Mouse (Mus musculus) 3T3-L1 (cell line): ENCODE data around the gene Fam43a.
A peak's percentile ranks its signal among the peaks of the same experiment; 100 is the strongest.

ENCODE experiments used
- DNase-seq: peaks from one replicate; pipeline ENCODE4 v3.0.0-alpha.2; 2015; ENCODE audit warnings: low read depth, low spot score

The Fam43a gene

DNA sequence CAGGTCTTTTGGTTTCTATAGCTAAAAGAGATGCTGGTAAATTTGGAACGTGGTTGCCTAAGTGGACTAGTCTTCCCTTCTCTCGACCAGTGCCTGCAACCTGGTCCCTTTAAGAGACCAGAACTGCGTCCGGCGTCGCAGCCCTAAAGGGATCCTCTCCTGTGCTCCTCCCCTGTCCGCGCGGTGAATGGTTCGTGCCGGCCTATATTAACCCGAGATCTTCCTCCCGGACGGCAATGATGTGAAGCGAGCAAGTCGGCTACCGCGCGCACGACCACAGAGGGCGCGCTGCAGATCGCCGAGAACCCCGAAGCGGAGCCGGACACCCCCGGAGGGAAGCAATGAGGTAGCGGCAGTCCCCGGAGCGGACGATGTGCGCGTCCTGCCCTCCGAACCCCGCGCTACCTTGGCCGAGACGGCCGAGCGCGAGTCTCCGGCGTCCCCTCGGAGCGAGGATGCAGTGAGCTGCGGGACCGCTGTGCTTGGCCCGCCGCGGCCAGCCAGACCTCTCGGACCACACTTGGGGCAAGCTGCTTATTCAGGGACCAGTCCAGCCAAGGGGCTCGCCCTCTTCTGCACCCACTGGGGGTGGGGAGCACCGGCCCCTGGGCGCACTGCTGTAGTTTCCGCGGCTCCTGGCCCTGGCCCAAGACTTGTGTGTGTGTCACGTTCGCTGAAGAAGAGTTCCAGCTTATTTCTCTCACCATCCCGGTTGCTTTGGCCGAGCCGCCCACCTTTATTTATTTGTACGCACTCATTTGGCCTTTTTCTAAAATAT, at the start of gene Fam43a:
Fam43a (plus strand) TSS at position 233 of the 778 bp plus-strand sequence.
- peak; percentile 96 for DNase-seq

DNA sequence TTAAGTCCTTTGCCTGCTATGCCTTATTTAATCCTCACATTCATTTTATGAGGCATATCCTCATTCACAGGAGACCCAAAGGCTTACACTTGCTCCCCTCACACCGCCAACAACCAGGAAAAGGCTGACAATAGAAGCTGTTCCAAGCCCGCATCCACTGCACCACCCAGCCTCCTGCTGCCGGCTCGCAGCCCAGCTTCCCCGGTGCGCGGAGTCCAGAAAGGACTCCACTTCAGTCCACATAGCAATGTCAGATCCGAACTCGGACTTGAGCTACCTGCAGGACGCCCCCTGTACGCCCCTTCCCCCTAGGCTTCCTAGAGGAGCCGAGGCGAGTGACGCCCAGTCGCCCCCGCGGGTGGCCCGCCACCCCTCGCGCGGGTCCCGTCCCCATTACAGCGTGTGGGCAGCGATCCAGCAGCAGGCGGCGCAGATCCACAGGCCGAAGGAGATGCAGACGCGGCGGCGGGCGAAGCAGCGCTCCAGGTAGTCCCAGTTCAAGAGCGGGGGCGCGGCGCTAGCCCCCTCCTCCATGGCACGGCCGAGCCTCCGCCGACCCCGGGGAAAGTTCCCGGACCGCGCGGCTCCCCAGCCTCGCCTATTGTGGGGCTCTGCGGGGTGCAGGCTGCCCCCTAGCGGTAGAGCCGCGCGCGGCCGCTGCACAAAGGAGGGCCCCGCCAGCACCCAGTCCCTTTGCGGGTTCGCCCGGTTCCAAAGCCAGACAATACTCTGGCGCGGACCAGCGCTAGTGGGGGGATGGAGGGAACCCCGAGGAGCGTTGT, 49.4 kb upstream of the Fam43a start:
- peak; percentile 67 for DNase-seq

DNA sequence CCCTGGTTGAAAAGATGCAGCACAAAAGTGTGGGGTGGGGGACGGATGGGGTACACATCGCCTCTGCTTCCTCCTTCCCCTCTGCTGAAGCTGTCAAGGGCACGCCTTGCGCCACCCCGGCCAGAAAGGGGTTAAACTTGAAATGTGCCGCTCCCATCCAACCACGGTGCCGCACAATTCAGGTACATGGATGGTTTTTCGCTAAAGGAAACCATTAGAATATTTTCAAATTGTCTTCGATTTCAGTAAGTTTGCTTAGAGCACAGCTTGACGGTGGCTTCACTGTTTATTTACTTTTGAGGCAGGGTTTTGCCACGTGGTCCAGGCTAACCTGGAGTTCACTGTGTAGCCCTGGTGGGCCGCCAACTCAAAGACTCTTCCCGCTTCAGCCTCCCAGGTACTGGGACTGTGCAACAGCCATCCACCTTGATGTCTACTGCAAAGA, 48.8 kb upstream of the Fam43a start, which contains the start of gene Tmem44:
Tmem44 (minus strand) TSS at position 95 of the 445 bp plus-strand sequence.
- no peak for DNase-seq

DNA sequence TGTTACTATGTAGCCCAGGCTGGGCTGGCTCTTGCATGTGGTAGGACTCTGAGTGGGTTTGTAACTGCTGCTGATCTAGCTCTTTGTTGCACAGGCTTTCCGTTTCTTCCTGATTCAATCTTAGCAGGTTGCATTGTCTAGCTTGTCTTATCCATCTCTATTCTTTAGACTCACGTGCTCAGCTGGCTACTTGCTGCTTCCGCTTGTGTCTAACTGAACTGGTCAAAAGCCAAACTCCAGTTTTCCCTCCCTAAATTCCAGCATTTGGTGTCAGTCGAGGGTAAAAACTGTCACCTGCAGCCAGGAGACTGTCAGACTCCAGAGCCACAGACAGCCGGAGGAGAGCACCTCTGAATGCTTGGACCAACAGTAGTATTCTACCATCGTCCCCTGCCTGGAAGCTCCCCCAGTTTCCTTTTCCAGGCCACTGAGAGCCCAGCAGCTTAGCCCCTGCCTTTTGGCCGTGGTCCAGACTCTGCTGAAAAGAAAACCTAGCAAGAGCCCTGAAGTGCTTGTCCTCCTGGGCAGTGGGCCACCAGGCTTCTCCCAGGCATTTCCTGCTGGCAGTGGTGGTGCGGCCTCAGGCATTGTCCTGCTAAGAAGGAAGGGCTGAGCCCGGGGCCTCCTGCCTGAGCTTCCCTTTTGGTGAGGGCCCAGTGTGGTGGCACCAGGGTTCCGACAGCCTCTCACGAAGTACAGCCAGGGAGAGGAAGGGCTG, 46.7 kb upstream of the Fam43a start:
- peak; percentile 89 for DNase-seq

DNA sequence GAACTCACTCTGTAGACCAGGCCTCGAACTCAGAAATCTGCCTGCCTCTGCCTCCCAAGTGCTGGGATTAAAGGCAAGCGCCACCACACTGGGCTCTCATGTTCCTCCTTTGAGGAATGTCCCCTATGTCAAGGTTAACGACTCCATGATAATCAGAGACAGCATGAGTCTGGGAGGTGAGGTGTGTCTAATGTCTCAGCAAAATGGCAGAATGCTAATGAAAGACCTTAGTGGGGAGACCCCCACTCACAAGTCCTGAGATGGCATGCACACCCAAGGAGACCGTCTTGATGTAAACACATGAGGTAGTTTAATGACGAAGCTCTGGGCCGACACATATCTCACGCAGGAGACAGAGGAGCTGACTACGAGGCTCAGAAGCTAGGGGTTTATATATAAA, 45.4 kb upstream of the Fam43a start:
- no peak for DNase-seq

DNA sequence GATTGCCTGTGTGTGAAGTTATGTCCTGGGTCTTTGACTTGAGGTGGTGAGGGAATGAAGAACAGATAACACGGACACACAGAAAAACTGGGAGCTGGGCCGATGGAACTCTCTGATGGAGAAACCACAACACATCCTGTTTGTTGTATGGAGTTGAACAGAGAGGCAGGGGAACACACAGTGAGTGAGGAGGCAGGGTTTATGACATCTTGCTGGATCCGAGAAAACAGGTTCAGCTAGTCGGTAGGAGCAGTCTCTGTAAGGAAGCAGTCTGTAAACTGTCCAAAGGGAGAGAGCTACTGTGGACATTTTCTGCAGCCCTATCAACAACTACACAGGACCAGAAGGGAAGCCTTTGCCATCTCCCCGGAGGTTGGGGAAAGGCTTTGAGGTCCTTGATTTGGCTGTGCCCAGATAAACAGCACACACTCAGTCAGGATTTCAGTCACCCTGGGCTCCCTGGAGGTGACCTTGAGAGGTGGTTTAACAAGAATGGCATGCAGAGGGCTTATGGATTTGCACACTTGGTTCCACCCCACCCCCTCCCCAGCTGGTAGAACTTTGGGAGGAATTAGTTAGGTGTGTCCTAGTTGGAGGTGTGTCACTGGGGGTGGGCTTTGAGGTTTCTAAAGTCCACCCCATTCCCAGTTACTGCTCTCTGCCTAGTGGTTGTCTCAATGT, 40.1 kb upstream of the Fam43a start:
- DNase-seq, result no peak

DNA sequence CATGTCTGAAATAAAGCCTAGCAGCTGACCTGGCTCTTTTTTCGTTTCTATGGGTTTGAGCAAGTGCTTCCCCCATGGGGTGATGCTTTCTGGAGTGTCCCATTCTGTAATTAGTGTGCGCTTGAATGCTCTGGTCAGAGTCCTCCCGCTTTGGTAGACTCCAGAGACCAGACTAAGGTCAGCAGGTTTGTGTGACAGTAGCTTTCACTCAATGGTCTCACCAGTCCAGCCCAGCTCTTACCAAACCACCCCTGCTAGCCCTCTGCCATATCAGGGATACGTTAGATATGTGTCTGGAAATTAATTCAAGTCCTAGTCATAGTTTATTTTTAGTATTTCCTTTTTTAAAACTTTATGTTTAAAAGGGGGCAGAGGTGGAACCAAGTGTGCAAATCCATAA, 38.9 kb upstream of the Fam43a start:
- no peak for DNase-seq

DNA sequence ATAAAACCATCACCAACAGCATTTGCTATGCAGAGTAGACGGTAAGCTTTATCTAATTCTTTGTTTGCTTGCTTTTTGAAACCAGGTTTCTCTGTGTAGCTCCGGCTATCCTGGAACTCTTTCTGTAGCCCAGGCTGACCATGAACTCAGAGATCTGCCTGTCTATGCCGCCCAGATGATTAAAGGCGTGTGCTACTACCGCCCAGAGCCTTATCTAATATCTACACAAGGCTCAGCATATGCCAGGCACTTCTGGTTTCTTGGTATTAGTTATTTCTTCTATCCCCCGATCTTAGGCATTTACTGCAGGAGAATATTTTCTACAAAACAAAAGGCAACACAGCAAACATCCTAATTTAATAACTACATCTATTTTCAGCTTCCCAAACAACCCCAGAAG, 33.9 kb upstream of the Fam43a start:
- DNase-seq, result no peak

DNA sequence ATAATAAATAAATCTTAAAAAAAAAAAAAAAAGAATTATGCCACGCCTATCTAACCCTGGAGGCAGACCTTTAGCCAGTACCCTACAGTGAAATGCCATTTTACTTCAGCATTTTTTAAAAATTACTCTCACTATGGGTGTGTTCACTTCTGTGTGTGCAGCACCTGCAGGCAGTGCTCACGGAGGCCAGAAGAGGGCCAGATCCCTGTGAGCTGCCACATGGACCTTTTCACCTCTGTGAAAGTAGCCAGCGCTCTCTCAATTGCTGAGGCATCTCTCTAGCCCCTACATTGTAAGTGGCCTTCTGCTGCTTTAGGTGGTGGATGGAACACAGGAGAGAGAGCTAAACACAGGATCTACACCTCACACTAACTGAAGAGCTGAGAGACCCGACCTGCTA, 29.4 kb upstream of the Fam43a start:
- peak; percentile 29 for DNase-seq

DNA sequence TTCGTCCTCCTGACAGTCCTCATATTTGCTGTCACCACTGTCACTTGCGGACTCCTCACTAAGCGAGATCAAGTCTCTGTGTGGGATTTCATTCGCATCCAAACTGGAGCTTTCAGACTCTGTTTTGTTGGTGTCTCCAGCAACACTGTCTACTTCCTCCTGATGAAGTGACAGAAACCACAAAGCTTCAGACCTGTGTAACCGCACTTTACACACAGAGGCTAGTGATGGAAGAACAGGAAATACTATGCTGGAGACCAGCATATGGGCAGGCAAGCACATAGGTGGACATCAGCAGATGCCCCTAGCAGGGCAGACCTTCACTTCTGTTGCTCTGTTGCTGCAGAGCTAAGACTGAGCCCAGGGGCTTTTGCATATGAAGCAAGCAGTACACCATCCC, 28.1 kb upstream of the Fam43a start:
- no peak for DNase-seq

DNA sequence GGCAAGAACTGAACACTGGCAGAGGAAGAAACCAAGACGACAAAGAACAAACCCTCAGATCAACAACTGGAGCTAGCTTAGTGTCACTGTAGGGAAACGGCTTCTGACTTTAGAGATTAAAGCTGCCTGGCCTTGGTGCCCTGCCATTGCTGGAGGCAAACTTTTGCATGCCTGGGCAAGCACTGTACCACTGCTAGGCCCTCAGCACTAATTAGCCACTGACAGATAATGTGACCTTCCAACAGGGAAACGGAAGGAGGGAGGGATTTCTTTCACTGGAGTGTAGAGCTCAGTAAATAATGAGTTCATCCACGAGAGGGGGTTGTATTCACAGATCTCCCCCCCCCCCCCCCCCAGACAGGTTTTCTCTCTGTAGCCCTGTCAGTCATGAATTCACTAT, 27.3 kb upstream of the Fam43a start:
- no peak for DNase-seq

DNA sequence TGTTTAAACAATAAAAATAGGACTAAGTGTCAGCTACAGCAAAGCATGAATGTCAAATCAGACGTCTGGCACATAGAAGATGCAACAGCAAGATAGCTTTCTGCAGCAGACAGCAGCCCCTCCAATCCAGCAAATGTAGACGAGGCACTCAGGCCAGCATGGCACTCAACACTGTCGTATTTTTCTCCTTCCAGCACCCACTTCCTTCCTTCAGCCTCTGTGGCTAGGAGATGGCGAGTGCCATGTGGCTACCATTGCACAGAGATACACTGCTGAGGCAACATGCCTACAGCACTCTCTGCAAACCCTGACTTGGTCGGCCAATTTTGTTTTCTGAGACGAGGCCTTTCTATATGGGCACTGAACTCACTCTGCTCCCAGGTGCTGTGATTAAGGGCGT, 23.7 kb upstream of the Fam43a start:
- DNase-seq, result no peak

DNA sequence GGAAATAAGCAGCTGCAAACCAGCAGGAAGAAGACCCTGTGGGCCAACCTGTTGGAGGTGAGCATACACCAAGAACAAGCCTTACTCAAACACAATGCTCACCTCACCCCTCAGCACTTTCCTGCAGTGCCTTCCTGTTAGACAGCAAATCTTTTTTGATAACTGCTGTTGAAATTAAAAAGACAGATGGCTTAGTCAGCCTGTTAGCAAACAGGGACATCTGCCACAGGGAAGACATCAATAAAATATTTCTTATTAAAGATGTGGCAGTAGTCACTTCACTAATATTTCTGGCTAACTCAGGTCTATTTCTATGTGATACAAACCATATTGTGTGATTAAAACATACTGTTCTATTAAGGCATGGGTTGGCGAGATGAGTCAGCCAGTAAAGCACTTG, 23.1 kb upstream of the Fam43a start:
- no peak for DNase-seq

DNA sequence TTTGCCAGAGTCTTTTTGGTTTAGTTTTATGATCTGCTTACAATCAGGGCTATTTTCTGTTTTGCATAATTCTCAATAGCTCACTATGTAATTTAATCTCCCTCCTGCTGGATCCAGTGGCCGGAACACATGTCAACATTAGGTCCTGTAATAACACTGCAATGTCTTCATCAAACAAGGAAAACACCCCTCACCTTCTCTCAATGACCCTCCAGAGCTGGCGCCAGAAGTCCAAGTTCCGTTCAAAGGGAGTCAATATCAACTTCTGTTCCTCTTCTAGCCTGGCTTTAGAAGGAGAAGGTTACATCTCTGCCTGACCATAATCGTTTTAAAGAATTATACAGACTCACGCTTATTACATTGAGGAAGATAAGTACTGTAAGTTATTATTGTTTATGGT, 18.8 kb upstream of the Fam43a start:
- no peak for DNase-seq

DNA sequence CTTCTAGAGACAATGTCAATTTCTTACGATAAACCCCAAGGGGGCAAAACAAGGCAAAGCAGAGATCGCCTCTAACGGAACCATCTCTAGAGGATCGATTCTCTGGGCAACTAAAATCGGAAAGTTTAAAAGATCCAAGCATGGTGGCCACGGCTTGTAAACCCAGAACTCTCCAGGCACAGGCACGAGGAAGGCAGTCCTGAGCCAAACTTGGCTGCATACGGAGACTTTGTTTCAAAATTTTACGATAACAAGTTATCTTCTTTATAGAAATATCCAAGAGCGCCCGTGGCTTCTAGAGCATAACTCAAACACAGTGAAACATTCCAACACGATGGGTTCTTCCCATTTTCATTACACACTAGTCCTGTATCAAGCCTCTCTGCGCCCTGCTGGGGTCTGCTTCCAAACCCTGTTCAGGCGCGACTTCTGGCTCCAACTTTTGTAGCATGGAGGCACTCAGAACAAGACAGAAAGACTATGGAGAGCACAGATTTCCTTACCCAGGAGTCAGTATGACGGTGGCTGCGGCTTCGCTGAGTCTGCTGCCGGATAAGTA, 12.5 kb upstream of the Fam43a start:
- DNase-seq, result no peak

DNA sequence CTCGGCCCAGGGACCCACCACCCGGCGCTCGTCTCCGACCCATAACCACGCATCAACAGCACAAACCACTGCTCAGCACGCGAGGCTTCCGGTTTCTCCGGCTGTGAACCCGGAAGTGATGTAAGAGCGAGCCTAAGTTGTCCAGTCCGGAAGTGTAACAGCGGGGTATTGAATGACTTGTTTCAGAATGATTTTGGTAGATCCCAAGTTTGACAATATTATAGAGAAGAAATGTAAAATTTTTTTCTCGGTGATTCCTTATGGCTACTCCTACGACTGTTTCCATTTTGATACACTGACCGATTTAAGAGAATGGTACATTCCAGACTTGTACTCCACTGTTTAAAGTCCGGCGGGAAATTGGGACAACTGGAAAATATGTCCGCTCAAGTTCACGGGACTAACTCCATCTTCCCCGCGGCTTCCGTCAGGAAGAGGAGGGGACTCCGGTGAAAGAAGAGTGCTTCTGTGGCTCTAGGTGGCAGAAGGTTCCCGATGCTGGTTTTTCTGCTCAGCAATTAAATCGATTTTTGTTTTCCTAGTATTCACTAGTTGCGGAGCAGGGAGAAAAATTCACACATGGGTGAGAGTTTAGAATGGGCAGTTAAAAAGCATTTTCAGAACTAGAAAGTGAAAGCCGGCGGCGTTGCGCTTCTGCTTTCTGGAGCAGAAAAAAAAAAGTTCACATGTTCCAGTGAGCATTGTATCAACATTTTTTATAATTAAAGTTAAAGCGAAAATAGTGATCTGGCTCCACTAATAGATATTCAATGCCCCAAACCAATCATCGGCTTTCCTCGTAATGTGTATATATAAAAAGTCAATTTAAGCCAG, 11.8 kb upstream of the Fam43a start, which contains the start of gene Lsg1:
Lsg1 (minus strand) TSS at position 99 of the 834 bp plus-strand sequence.
- peak; percentile 97 for DNase-seq

DNA sequence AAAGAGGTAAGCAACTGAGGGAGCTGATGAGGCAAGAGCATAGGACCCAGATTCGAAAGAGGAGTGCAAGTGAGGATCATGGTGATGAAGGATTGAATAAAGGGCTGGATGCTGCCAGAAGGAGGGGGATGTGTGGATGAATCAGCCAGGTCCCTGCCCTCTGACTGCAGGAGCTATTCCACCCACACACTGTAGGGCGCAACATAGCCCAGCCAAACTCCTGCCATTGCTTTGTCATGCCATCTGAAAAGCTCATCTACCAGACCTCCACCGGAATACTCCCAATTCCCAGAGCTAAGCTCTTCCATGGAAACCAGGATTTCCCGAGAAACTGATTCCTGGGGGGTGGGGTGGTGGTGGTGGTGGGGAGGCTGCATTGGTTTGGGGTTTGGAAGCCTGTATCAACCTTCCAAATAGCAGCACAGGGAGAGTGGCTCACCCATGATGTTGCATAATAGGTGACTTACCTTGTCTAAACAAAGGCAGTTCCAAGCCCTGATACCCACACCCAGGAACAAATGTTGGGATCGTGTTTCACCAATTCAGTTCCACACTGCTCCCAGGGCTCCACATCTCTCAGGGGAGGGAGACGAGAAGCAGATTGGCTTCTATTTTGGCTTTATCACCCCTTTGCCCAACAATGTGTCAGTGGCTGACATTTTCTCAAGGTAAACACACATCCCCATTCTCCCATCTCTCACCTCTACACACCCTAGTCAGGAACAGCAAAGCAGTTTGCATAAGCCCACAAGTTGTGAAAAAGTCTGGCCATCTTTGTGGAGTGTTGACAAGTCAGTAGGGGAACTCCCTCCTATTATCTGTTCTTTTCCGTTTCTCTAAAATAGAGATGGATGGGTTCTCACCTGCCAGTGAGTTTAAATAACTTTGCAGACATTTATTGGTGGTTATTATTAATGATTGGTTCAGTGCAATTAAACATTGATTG, 9.0 kb upstream of the Fam43a start:
- DNase-seq, result peak; percentile 87

DNA sequence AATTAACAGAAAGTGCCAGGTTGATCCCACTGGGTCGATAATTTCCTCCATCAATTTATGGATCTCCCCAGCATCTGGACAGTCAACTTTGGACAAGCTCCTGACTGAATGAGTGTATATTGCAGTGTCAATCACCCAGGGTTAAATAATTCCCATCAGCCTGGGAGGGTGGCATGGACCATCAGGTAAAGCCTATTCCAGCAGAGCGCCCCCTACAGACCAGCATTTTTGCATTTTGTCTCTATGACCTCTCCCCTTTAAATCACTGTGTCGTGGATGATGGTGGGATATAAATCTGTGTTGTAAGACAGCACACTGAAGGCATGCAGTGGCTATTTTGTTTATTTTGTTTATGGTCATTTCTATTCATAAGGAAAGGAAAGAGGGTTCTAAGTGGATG, 7.5 kb upstream of the Fam43a start:
- DNase-seq, result no peak

DNA sequence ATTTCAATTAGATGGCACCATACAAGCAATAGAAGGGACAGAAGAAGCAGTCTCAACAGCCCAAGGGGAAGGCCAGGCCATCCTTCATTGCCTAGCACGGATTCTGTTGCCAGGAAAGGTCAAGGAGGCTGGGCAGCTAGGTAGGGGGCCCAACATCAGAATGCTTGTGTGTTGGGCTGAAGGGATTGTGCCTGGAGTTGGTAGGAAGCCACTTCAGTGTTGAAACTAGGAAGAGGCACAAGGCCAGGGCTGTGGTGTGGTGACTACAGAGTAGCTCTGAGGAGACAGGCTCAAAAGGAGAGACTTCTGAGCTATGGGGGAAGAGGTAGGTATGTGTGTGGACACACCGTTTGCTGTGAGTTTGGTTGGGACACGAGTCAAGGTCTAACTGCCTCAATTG, 4.2 kb upstream of the Fam43a start:
- no peak for DNase-seq
